Mouse (Mus musculus) heart, adult 2 months (tissue): ENCODE measurements around the gene Hspa4. TPM values are rescaled to one million over a fixed set of nuclear protein-coding genes. Genes with fewer than 3 reads are reported as not detected.

Source experiments
- DNase-seq, 2 experiments: peaks; one replicate each; pipeline ENCODE4 v3.0.0; 2021
- H3K27ac ChIP-seq: fragments of 200-600 bp; 2 replicates; pipeline ENCODE4 v1.8.1; 2022
- H3K27me3 ChIP-seq: fragments of 200-500 bp; 2 replicates; pipeline ENCODE4 v1.6.1; 2012; ENCODE audit warnings: mild to moderate bottlenecking, low read length, inconsistent platforms, mixed read lengths; ENCODE audit not compliant: control insufficient read depth, insufficient read depth
- H3K36me3 ChIP-seq: fragments of 200-500 bp; 2 replicates; pipeline ENCODE4 v1.6.1; 2012; ENCODE audit warnings: low read length, inconsistent platforms; ENCODE audit not compliant: control insufficient read depth, insufficient read depth
- H3K4me1 ChIP-seq: fragments of 200-500 bp; 2 replicates; pipeline ENCODE4 v1.6.1; 2011; ENCODE audit warnings: low read length; ENCODE audit not compliant: control insufficient read depth, insufficient read depth
- H3K4me3 ChIP-seq: fragments of 200-600 bp; 2 replicates; pipeline ENCODE4 v1.8.1; 2022
- H3K79me2 ChIP-seq: fragments of 200-500 bp; replicated peaks from 2 replicates; pipeline ENCODE4 v1.6.1; 2012; ENCODE audit warnings: mild to moderate bottlenecking, inconsistent platforms, low read length, moderate library complexity, mixed read lengths; ENCODE audit not compliant: control insufficient read depth, insufficient read depth
- H3K9ac ChIP-seq: fragments of 200-500 bp; 2 replicates; pipeline ENCODE4 v1.6.1; 2012; ENCODE audit warnings: low read depth, mild to moderate bottlenecking, control low read depth, inconsistent platforms, low read length, mixed read lengths
- CTCF ChIP-seq: fragments of 200-600 bp; IDR thresholded peaks from 2 replicates; pipeline ENCODE4 v1.8.1; 2022; ENCODE audit warnings: antibody characterized with exemption, mild to moderate bottlenecking, moderate library complexity
- EP300 ChIP-seq: fragments of 200-500 bp; IDR thresholded peaks from 2 replicates; pipeline ENCODE4 v1.6.1; 2011; ENCODE audit warnings: low read depth, low read length, control low read depth; ENCODE audit not compliant: insufficient read depth
- POLR2A ChIP-seq: fragments of 200-500 bp; IDR thresholded peaks from 2 replicates; pipeline ENCODE4 v1.6.1; 2011; ENCODE audit warnings: mild to moderate bottlenecking, low read depth, low read length, control low read depth; ENCODE audit not compliant: insufficient read depth
- WGBS: fragments of 180-500 bp; shearing (Covaris S2); methylation state at CpG from one replicate; pipeline ENCODE4 v1.1.7; 2018; 5-methylcytosine and 5-hydroxymethylcytosine counted together
- intact Hi-C: fragments of 180-260 bp; cut with DNase I; formaldehyde crosslinking; loops from one replicate; pipeline ENCODE4 v1.15.1; 2025
- polyA plus RNA-seq: library from polyadenylated mRNA; depleted of rRNA; stranded (reverse); fragments of >200 nt; gene quantifications from 2 replicates; pipeline ENCODE4 v1.2.3, GENCODE M21; 2012
- total RNA-seq, 2 experiments: library from RNA; stranded (reverse); gene quantifications; 2 replicates each; pipeline ENCODE4 v1.2.3; 2021

The Hspa4 gene
- total and polyA plus RNA-seq, 3 experiments = 19.2 to 126 (median 109) TPM

GRCm38 (mm10) chr11:53311385-53311784 is 11.1 kb upstream of the Hspa4 start:
- peaks cover 12% of the 10 kb centered on the region for H3K36me3 ChIP-seq
- TF ChIP-seq POLR2A = no peak
- no peak for TF ChIP-seq CTCF
- TF ChIP-seq EP300 = no peak
- no peak overlapping the region for H3K9ac ChIP-seq
- no peaks in the 10 kb centered on the region for H3K27me3 ChIP-seq
- peaks cover 18% of the 10 kb centered on the region for H3K4me1 ChIP-seq
- H3K4me3 ChIP-seq = no peak overlapping the region
- no peak for DNase-seq
- H3K79me2 ChIP-seq = no peaks in the 10 kb centered on the region
- WGBS = 56% methylated on average over 1 of the region's 1 CpGs
- intact Hi-C loops = no loop called here
- H3K27ac ChIP-seq = no peak overlapping the region

- intact Hi-C loops = no loop called here
- 5% methylated on average over 2 of the region's 2 CpGs for WGBS
- TF ChIP-seq CTCF = peak; percentile 28; the same call in 1 of the 2 replicates
- peak; percentile 64; the same call in 1 of the 2 replicates for TF ChIP-seq POLR2A
- peak; percentile 33; the same call in 1 of the 2 replicates for TF ChIP-seq EP300
These were observed 8.6 kb upstream of the Hspa4 start for GRCm38 (mm10) chr11:53308884-53309310.

DNA sequence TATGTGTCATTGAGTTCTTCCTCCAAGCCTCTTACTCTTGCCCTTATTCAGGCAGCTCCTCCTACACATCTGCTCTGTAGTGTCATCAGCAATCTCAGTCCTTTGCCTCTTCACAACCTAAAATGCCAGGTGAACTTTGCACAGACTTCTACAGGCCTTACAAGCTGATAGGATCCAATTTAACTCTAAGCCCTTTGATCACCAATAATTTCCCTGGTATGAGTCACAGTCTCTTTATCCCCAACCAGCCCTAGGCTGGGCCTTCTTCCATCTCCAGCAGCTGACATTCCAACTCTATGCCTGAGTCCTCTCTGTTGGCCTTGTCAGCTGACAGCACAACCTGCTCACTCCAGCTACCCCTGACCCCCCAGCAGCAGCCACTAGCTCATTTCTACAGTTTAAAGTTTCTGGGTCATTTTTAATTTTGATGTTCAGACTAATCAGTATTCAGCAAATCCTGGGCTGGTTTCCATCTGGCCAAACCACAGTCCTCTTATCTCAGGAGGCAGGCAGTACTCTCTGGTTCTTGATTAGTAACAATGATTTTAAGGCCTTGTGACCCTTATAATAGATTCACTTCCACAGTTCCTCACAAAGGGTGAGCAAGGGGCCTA is 8.1 kb upstream of the Hspa4 start:
- Histone ChIP-seq H3K36me3 (peaks cover 12% of the 10 kb centered on the region), H3K4me1 (peaks cover 13% of the 10 kb centered on the region), H3K79me2 (no peaks in the 10 kb centered on the region), H3K4me3 (no peak overlapping the region), H3K27me3 (no peaks in the 10 kb centered on the region), H3K27ac (peak overlapping the region; percentile 96), H3K9ac (peak overlapping the region; percentile 27; the same call in 1 of the 2 replicates)
- intact Hi-C loops = no loop called here
- peak; percentile 66 to 80 for DNase-seq
- TF ChIP-seq CTCF (no peak), POLR2A (no peak), EP300 (no peak)

More at GRCm38 (mm10) chr11:53308884-53309310, 8.6 kb upstream of the Hspa4 start:
- Histone ChIP-seq H3K36me3 (peaks cover 12% of the 10 kb centered on the region), H3K27ac (peak overlapping the region; percentile 96), H3K4me1 (peaks cover 13% of the 10 kb centered on the region), H3K4me3 (no peak overlapping the region), H3K9ac (peak overlapping the region; percentile 27; the same call in 1 of the 2 replicates), H3K79me2 (no peaks in the 10 kb centered on the region), H3K27me3 (no peaks in the 10 kb centered on the region)
- peak; percentile 63 to 87 for DNase-seq

DNA sequence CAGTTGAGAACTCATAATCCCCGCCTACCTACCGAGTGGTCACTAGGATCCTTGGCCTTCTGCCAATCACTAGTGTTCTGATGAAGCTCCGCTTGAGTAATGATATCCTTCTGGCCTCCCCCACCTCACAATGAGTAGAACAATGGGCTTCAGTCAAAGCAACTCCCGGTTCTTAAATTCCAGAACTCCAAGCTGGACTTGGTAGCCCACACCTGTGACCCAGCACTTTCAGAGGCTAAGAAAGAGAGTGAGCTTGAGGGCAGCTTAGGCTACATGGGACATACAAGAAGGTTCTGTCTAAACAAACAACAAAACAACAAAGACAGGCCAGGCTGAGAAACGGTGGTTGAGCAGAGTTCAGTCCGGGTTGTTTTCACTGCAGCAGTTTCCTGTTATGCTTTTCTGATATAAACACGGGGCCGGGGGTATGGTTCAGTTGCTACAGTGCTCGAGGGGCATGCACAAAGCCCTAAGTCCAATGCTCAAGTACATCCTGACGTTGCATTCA is 7.4 kb upstream of the Hspa4 start:
- H3K79me2 ChIP-seq = no peaks in the 10 kb centered on the region
- no peak overlapping the region for H3K4me3 ChIP-seq
- TF ChIP-seq EP300 (no peak), POLR2A (no peak), CTCF (no peak)
- intact Hi-C loops = no loop called here
- H3K4me1 ChIP-seq = peaks cover 13% of the 10 kb centered on the region
- peaks cover 12% of the 10 kb centered on the region for H3K36me3 ChIP-seq
- no peak overlapping the region; the same call in 1 of the 2 replicates for H3K9ac ChIP-seq
- H3K27ac ChIP-seq = peak overlapping the region; percentile 96
- no peaks in the 10 kb centered on the region for H3K27me3 ChIP-seq
- peak; percentile 29 to 36 for DNase-seq
- WGBS = 24% methylated on average over 10 of the region's 10 CpGs

- H3K36me3 ChIP-seq = peaks cover 12% of the 10 kb centered on the region
- no peaks in the 10 kb centered on the region for H3K27me3 ChIP-seq
- H3K27ac ChIP-seq = peak overlapping the region; percentile 96
- peaks cover 13% of the 10 kb centered on the region for H3K4me1 ChIP-seq
- H3K9ac ChIP-seq = no peak overlapping the region
- intact Hi-C loops = no loop called here
- no peak for DNase-seq
- WGBS = 15% methylated on average over 2 of the region's 2 CpGs
- TF ChIP-seq EP300 (no peak), CTCF (no peak), POLR2A (no peak)
- no peaks in the 10 kb centered on the region for H3K79me2 ChIP-seq
- no peak overlapping the region for H3K4me3 ChIP-seq
These were observed 6.7 kb upstream of the Hspa4 start for GRCm38 (mm10) chr11:53306965-53307364.

- 84% methylated on average over 14 of the region's 14 CpGs for WGBS
- H3K9ac ChIP-seq = no peak overlapping the region
- no peak overlapping the region for H3K4me3 ChIP-seq
- no peaks in the 10 kb centered on the region for H3K79me2 ChIP-seq
- peaks cover 12% of the 10 kb centered on the region for H3K36me3 ChIP-seq
- TF ChIP-seq EP300 (no peak), CTCF (no peak; the same call in 1 of the 2 replicates), POLR2A (no peak)
- DNase-seq = no peak
- no peaks in the 10 kb centered on the region for H3K27me3 ChIP-seq
- H3K27ac ChIP-seq = no peak overlapping the region
- peaks cover 17% of the 10 kb centered on the region for H3K4me1 ChIP-seq
- intact Hi-C loops = no loop called here
These were observed 4.0 kb upstream of the Hspa4 start for GRCm38 (mm10) chr11:53304044-53304840.
